Mouse (Mus musculus): ENCODE results near the gene Ifitm10.
"Not testable (repeated sequence)": the region's sequence is repeated elsewhere in the genome, so short reads cannot be mapped to it uniquely, and the experiment has no call there.

Ifitm10 gene

DNA sequence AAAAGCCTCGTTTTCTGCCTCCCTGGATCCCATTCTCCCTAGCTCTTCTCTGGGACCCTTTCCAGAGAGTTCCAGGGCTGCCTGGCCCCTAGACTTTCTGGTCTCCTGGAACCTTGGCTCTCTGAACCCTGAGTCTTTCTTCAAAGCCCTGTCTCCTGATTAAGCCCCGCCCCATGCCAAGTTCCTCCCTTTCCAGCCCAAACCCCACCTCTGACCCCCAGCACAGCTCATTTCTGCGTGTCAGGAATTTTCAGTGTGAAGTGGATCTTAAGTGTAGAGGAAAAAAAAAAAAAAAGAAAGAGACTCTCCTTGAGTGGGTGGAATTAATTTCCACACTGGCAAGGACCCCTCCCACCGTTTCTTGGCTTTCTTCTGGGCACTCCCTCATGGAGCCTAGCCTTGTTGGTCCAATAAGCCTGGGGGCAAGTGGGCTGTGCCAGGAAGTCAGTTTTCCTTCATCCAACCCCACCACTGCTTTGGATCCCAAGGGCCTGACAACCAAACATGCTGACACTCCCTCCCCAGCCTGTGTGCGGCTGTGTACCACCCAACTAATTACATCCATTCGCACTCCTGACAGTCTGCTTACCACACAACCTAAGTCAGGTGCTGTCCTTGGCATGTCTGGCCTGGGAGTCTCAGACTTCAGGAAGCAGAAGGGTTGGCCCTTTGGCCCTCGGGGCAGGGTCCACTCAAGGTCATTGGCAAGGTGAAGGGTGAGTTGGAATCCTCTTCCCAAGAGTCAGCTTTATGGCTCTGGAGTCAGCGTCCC is at the start of gene Ifitm10:
Gene Ifitm10, minus strand, starts transcription at position 113 of the 772 bp plus-strand sequence.
- DNase-seq (ENCODE audit: low spot score) = no peak

DNA sequence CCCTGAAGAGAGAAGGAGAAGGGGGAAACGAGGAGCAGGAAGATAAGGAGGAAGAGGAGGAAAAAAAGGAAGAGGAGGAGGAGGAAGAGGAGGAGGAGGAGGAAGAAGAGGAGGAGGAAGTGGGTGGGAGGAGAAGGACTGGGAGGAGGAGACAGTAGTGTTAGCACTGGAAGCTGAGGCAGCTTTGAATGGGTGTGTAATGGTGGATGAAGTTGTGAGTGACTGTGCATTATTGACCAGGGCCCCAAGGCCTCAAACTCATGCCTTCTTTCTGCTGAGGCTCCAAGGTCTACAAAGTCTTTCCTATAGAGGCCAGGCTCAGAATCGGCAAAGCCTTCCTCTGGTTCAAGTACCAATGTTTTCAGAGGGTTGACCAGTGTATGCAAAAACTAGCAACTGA is 48.3 kb upstream of the Ifitm10 start:
- DNase-seq (ENCODE audit: low spot score) = no peak

DNA sequence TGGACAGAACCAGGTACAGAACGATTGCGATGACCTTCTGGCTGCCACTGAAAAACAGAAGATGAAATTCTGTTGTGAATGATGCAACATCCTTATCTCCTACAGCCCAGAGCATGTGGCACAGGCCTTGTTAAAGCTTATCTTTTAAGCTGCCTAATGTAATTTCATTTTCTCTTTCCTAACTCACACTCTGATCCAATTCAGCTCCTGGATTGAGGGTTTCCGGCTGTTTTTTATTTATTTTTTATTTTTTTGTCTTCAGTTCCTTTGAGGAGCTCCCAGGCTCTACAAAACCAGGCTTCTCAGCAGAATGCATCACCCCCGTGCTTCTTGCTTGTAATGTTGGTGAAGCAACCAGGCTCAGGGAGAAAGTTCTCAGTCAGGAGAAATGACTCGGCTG is 46.3 kb upstream of the Ifitm10 start:
- no peak for DNase-seq (ENCODE audit: low spot score)

DNA sequence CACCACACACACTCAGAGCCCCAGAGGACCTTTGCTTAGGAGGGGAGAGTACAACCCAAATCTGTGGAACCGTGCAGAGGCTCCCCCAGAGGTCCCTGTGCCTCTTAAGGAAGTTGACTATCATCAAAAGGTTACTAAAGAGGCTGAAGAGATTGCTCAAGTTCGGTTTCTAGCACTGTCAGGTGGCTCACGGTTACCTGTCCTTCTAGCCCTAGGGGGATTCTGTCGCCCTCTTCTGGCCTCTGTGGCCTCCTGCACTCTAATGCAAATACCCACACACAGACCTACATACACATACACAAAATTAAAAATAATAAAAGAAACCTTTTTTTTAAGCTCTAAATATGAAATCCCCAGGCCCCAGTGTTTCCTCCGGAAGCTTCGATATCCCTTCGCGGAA is 45.1 kb upstream of the Ifitm10 start:
- DNase-seq (ENCODE audit: low spot score) = no peak

DNA sequence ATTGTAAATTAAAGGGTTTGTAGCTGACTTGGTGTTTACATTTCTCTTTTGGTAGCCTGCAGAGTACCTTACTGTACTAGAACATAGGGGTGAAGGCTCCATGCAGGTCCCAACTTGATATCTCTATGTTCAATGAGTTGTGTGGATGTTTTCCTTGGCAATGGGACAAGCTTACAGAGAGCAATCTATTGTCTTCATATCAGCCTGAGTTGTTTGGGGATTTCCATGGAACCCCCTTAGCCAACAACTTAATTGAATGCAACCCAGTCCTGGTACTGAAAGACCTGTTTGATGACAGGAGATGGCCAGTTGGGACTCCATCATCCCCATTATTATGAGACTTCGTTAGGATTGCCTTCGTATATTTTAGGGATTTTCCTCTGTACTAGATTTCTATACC is 44.5 kb upstream of the Ifitm10 start:
- no peak for DNase-seq (ENCODE audit: low spot score)

DNA sequence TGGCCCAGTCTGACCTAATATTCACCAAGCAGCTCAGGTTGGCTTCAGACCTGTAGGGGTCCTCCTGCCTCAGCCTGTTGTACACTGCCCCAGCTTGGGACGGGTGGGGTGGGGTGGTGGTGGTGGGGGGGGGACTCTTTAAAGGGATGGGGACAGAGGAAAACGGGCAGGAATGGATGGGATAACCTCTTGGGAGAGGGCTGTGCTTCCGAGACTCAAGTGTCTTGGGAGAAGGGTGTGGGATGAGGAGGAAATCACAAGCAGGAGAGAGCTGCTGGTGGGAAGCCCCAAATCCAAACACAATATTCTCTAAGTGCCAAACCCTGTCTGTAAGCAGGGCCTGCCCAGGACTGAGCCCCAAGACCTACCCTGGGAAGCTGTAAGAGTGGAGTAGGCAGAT is 42.7 kb upstream of the Ifitm10 start:
- no peak for DNase-seq (ENCODE audit: low spot score)

DNA sequence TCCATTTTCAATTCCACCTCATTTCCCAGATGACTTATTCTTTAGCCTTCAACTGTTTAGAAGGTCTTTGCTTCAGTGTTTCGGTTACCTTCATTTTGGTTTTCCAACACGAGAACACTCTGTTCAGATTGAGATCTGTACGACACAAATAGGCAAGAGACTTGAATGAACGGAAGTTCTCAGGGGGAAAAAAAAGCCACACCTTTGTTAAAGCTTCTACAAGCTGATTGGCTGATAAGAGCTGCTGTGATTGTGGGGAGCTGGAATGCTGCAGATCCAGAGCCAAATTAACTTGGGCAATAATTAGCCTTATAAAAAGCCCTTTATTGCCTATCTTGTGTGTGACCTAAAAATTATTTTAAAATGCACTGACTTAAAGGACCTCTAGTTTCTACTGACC is 41.8 kb upstream of the Ifitm10 start:
- no peak for DNase-seq (ENCODE audit: low spot score)

DNA sequence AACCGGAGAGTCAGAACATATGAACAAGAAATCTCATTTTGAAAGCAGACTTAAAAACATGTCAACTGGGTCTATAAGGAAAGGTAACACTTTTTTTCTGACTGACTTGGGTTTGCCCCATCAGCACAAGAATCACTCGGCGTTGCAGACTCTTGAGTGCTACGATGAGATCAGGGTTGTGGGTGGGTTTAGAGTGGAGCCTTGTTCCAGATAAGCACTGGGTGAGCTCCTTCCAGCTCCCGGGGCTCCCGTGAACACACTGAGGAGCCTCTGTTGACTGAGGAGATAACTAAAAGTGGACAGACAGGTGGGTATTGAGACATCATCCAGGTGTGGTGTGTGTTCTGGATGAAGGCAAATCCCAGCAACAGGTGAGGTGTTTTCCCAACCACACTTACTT is 39.7 kb upstream of the Ifitm10 start:
- DNase-seq (ENCODE audit: low spot score) = no peak

DNA sequence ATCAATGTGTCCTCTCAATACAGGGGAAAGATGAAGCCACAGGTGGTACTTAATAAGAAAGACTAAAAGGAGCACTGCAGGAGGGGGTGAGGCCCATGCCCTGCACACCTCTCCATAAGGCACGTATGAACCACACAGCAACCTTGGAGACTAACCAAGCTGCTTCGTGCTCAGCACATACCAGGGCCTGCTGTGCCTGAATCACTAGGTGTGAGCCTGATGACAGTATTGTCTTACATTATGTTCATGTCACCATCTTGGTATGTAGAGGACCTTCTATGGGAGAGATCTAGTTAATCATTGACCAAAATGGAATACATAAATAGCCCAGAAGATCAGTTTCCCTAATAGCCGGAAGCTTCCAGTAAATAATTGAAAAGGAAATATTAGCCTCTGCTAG is 36.0 kb upstream of the Ifitm10 start:
- DNase-seq (ENCODE audit: low spot score) = no peak

DNA sequence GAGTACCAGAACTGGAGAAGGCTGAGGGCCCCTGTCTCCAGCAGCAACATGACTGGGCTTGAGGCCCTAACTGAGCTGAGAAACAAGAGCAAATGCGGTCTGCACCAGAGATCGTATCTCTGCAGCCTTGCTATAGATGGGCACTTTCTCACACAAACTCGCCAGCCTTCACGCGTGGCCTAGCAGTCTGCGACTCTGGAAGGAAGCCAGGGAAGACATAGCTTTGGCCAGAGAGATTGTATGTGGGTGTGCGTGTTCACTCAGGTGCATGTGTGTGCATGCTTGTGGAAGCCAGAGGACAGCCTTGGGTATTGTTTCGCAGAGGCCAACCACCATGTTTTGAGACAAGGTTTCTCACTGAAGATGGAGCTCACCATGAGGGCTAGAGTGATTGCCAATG is 35.1 kb upstream of the Ifitm10 start:
- DNase-seq (ENCODE audit: low spot score) = no peak

DNA sequence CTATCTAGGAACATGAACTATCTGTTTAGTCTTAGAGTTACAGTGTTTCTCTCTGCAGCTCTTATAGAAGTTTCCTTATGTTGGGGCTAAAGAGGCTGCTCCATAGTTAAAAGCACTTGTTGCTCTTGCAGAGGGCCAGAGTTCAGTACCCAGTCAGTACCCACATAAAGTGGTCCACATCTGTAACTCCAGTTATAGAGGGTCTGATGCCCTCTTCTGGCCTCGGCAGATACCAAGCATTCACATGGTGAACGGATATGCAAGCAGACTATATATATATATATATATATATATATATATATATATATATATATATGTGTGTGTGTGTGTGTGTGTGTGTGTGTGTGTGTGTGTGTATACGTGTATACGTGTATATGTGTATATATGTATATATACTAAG is 34.4 kb upstream of the Ifitm10 start:
- no peak for DNase-seq (ENCODE audit: low spot score)

DNA sequence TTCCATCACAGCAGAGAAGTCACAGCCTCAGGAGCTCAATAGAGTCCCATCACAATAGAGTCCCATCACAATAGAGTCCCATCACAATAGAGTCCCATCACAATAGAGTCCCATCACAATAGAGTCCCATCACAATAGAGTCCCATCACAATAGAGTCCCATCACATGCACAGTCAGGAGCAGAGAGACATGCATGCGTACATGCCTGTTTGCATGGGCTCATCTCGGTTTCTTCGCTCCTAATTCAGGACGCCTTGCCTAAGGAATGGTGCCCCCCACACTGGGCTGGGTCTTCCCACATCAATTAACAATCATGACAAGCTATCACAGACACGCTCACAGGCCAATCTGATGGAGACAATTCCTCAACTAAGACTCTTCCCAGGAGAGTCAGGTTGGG is 31.6 kb upstream of the Ifitm10 start:
- DNase-seq (ENCODE audit: low spot score) = not testable (repeated sequence)

DNA sequence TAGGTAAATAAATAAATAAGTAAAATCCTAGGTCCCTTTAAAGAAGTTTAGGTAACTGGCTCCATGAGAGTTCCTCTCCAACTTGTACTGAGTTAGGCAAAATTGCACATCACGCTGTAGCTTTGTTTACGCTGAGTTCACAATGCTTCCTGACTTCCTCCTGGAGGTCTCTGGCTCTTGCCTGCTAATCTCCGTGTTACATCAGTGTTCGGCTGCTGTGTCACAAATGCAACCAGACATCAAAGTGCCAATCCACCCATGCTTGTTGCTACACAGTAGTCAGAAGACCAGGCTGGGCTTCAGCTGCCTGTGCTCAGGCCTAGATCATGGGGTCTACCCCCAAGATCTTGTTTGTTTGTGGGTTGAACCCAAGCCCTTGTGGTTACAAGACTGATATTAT is 30.0 kb upstream of the Ifitm10 start:
- DNase-seq (ENCODE audit: low spot score) = no peak

DNA sequence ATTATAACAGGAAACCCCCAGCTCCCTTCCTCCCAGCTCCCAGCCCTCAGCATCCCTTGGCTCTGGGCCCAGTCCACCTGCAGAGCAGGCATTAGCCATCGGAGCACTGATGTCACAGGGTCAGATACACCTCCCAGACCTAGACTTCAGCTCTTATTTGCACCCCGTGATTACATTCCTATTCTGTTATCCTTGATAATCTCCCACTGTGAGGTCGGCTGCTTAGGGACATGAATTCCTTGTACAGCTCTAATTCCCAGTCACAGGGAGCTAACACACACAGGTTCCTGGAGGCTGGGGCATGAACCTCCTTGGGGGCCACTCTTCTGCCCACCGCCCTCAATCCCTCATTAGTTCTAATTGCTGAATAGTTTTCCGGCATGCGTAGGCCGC is 27.2 kb upstream of the Ifitm10 start:
- peak; percentile 29 for DNase-seq (ENCODE audit: low spot score)

DNA sequence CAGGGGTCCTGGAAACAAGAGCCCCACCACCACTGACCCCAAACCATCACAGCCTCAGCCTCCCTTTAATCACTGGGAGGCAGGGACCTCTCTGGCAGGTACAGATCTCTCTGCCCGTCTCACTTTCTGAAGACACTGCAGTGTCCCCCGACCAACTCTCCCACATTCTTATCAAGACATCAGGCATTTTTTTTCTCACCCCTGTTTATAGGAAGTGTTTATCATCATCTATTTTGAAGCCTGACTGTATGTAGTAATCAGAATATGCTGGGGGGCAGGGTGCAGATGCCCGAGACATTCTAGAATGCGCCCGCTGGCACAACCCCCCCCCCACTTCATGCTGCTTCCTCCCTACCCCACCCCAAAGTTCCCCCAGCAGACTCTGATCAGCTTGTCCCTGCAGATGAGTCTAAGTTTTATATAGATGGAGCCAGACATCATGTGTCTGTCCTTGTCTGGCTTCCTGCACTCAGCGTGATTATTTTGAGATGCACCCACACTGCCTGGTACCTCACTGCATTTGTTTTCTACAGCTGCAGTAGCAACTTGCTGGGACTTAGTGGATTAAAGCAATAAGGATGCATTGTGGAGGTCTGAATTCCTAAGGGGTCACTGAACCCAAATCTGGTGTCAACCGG is 26.7 kb upstream of the Ifitm10 start:
- no peak for DNase-seq (ENCODE audit: low spot score)

DNA sequence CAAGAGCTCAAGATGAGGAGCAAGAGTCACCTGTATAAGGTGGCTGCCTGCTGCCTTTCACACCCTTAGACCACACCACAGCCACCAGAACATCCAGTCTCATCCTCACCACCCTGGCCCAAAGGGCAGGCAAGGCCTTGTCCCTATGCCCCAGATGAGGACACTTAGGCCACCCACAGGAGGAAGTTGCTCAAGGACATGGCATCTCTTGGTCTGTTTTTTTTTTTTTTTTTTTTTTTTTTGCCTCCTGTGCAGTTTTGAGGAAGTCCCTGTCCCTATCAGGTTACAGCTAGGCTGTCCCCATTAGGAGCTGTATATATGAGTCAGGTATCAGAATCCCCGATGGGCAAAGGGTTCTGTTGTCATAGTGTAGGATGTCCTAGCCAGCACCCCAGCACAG is 25.7 kb upstream of the Ifitm10 start:
- no peak for DNase-seq (ENCODE audit: low spot score)

DNA sequence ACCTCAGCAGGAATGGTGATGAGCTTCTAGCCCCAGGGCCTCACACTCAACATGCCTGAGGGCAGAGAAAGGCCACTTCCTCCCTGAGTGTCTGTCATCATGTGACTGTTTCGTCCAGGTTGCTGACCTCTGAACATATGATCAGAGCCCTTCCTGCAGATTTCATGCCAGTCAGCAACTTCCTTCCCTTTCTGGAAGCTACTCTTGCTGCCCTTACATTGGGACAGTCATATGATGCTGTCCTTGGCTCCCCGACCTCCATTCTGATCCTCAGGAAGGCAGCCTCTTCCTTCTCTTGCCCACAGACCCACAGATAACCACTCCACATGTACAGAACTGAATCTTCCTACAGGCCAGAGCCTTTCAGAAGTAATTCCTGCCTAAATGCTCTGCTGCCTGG is 24.5 kb upstream of the Ifitm10 start:
- DNase-seq (ENCODE audit: low spot score) = no peak

DNA sequence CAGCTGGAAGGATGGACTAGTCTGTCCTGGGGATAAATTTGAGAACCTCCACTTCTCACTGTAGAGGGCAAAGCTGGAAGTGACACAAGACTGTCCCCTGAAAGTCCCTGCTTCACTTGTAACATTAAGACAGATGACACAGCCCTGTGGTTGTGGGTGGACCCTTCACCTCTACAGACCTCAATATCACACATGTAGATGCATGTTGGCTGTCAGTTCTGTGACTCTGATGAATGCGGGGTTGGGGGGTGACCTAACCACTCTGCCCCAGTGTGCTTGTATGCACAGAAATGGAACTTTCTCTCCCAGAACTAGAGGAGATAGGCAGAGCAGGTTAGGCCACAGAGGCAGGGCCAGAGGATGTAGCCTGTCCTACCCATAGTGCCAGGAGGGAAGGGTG is 23.1 kb upstream of the Ifitm10 start:
- DNase-seq (ENCODE audit: low spot score) = no peak

DNA sequence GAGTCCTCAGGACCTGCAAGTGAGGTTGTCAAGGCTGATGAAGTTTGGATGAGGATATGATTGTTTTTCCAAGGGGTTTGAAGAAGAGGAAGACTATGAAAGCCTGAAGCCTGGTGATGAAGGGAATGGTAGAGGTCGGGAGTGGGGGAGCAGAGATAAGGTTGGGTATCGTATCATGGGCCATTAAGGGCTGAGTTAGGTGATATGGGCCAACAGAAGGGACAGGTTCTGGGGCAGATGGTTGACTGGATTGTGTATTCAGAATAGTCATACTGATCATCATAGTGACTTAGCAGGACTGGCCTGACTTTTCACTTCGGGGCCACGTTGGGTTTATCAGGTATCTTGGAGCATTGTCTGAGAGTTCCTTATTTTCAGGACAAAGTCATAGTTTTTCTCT is 21.9 kb upstream of the Ifitm10 start:
- no peak for DNase-seq (ENCODE audit: low spot score)

DNA sequence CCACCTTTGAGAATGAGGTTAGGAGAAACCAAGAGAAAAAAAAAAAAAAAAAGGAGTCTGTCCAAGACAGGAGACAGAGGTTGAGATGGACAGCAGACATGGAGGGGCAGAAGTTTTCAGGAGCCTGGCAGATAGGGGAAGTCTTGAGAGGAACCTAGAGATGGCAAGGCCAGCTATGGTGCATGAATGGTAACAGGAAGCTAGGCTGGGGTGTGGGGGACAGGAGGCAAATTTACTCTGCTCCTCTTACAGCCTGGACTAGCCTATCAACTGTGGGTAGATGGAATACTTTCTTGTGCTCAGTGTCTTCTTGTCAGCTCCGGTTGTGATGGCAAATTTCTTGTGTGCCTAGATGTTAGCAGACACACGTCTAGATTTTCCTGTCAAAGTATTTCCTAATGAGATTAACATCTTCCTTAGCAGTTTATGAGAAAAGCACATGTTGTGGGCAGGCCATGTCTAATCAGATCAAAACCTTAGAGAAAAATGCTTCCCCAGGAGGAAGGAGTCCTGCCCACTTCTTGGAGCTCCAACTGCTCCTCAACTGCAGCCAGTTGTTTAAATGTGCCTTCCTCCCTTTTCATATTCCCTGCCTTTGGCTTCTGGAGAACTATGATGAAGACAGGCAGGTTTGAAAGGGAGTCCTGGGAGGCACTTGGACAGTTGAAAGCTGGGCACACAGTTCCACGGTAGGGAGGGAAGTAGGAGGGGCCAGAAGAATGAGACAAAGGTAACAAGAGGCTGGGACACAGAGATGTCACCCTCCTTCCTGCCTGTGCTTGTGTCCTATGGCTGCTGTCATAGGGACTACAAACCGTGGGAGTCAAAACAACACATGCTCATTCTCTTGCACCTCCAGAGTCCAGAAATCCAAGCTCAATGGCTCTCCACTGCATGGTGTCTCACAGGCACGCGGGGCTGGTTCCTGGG is 21.0 kb upstream of the Ifitm10 start:
- no peak for DNase-seq (ENCODE audit: low spot score)

DNA sequence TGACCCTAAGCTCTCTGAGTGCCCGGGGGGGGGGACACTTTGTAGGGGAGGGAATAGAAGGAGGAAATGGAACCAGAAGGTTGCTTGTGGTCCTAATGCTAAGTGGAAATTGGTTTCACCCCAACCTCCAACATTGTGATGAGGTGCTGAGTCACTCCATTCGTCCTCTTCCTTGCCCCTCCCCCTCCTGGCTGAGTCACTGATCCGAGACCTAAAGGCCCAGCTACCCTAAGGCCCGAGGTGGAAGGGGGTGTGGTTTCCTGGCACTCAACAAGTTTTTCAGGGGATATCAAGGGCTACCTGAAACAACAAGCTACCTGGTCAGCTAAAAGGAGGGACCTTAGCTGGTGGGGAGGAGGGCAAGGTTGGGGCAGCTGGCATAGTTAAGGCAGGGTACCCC is 19.6 kb upstream of the Ifitm10 start:
- DNase-seq (ENCODE audit: low spot score) = no peak

DNA sequence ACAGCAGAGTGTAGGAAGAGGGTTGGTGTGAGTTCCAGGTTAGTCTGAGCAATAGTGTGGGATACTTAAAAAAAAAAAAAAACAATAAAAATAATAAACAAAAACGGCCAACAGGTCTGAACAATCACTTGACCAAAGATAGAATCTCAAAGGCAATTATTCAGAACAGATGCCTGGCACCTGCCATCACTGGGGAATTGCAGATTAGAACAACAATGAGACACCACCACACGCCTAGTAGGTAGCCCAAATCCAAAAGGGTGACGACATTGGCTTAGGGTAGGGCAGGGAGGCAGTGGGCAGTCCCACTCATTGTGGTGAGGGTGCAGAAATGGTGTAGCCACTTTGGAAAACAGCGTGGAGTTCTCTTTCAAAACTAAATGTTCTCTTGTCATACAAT is 18.1 kb upstream of the Ifitm10 start:
- no peak for DNase-seq (ENCODE audit: low spot score)

DNA sequence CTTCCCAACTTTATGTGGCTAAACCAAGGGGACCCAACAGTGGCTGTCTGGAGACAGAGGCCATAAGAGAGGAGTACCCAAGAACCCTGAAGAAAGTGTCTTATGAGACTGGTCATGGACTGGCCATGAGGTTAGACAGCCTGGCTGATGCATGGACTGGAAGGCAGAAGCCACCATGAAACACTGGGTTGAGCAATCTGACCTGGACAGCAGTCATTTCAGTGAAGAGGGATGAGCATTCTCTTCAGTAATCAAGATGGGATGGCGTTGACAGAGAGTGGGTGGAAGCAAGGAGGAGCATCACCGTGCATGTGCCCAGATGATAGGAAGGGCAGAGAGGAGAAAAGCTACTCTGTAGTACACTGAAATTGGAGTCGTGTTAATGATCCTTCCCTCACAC is 17.6 kb upstream of the Ifitm10 start:
- DNase-seq (ENCODE audit: low spot score) = no peak
